Mouse (Mus musculus): ENCODE data around the gene Krt7. TPM values are rescaled to one million over a fixed set of nuclear protein-coding genes. Genes with fewer than 3 reads are reported as not detected.

Krt7 gene
- polyA plus RNA-seq, 3 experiments from 2014 or later = 0.09 TPM; not detected in 2

DNA sequence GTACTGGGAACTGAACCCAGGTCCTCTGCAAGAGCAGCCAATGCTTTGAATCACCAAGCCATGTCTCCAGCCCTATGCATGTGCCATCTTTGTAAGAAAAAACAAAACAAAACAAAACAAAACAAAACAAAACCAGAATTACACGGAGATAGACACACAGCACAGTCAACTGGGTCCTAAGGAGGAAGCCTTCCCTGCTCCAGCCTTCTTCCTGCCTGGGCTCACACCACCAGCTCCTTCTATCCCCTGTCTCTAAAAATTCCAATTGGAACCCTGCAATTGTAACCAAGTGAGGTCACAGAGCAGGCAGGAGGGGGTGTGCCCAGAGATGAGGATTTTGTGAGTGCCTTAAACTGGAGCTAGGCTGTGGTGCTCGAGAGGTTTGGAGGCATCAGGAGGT, 36.6 kb downstream of the Krt7 start, which contains the start of gene Krt88:
TSS of gene Krt88 (plus strand) at position 301 of the 400 bp plus-strand sequence.
- no peak for ATAC-seq

DNA sequence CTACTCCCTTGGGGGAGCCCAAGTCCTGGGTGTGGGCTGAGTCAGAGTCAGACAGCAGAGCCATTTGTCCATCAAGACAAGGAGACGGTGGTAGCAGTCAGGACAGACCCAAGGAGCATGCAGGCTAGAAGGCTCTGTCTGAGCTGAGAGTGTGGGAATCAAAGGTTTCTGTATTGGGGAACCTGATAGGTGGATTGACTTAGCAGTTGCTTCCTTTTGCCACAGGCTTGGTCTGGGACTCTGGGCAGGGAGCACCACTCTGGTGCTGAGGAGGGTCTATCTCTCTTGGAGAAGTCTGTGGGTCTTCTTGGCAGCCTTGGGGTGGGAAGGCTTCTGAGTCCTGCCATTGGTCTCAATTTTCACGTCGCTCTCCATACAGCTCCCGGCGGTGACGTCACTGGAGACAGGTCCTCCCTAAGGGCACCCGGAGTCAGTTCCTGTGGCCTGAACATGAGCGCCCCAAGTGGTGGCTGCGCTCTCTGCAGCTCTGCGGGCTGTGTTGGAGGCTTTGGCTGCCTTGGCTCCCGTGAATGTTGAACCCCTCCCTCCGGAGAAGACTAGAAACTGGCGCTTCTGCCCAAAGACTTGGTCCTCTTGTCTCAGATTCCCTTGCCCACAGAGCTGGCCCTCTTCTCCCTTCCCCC, 42.4 kb downstream of the Krt7 start:
- peak; percentile 38 for ATAC-seq

DNA sequence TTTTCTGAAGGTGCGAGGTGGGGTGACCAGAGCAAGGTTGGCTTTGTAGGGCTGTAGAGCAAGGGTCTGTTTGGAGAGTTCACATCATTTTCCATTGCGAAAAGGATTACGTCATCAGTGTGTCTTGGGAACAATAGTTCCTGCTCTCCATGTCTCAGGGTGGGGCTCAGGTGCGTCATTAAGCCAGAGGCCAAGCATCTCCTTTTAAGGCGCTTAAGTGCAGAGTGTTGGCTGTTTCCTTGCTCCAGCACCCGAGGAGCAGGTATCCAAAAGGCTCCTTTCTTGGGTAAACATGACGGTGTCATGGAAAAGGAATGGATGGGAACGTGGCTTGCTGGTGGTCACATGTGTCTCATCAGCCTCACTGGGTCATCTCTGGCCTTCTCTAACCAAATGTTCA, 43.9 kb downstream of the Krt7 start:
- ATAC-seq = no peak

DNA sequence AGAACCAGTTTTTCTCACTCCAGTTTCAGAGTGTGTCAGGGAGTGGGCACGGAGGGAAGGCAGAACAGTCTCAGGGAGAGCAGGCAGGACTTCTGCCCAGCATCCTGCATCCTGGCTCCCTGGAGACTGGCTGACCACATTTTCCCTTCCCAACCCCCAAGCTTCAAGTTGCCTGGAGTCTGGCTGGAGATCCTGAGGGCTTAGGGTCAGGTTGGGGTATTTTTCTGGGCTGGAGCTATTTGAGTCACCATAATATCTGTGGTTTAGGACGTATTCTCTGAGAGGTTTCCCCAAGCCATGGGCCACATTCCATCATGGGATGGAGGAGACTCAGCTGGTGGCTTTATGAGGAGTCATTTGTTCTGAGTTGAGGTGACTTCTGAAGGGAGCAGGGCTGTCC, 44.4 kb downstream of the Krt7 start:
- no peak for ATAC-seq

DNA sequence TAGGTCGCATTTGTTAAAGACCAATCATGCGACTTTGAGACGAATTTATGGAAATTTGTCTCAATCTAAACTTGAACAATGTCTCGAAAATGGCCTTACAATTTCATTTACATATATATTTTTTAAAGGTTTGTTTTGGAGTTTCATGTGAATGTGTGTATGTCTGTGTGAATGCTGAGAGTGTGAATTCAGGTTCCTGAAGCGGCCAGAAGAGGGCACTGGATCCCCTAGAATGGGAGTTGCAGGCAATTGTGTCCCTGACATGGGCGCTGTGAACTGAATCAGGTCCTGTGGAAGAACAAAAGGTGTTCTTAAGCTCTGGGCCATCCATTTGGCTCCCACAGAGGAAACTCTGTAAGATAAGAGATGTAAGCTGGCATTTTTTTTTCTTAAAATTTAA, 45.0 kb downstream of the Krt7 start:
- ATAC-seq = no peak

DNA sequence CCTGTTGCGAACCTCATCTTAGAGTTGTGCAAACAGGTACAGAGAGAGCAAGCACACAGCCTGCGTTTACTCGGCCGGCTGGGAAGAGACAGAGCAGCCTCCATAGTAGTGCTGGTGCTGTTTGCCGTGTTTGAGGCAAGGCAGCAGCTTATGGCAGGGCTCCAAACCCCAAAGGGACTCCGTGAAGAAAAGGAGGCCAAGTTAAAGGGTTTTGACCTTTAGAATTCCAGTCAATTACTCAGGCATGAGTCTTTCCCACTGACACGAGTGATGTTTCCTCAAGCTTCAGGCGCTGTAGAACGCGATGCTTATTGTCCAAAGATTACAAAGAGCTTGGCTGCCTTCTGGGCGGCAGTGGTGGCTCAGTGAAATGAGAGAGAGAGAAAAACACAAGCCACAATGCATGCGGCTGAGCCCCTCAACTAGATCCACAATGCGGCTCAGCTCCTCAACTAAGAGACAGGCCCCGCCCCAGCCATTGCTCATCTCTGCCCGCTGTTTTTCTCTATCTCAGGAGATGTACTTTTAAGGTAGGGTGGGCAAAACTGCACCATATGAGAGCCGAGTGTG, 47.6 kb downstream of the Krt7 start:
- no peak for ATAC-seq

DNA sequence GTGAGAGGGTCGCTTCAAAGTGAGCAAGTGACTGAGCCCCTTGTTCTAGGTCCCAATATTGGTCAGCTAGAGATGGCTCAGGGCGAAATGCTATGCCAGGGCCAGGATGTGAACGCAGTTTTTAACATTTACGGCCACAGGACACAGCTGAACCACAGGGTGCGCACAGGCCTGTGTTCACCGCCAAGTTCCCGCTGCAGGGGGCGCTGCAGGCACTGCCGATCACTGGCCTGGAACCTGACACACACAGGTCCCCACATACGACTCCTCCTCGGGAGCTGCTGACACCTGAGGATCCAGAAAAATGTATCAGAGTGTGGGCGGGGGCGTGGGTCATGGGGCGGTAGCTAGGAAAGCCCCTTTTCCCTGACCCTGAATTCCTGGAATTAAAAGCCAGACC, 48.4 kb downstream of the Krt7 start:
- no peak for ATAC-seq

DNA sequence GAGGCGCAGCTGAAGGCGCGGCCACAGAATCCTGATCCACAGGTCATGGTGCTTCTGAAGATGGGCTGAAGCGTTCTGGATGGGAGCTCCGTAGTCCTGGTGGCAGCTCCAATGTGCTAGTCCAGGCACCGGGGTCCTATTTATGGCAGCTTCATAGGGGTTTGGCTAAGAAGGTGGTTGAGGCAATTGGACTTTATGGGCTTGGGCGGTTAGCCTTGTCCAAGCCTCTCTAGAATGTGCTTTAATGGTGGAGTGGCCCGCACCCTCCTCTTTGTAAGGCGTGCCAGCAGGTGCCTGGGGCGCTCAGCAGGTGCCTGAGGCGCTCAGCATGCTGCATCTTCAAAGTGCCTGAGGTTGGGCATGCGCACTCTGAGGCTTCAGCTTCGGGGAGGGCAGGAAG, 52.8 kb downstream of the Krt7 start, which contains the start of gene Krt81:
TSS of gene Krt81 (minus strand) at position 101 of the 400 bp plus-strand sequence.
- no peak for ATAC-seq

DNA sequence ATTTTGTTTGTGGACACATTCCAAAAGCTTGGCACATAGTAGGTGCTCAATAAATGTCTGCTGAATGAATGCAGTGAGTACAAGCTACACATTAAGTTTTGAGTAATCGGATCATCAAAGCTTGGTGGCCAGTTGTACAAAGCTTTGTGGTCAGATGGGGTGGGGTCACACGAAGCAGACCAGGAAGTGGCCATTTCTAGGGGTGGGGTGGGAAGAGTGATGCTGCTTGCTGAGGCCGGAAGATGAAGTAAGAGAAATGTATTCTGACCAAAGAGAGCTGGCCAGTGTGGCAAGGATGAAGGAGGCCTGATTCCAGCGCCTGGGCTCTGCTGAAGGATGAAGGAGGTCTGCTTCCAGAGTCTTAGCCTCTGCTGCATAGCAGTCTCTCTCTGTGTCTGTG, 58.2 kb downstream of the Krt7 start:
- no peak for ATAC-seq

DNA sequence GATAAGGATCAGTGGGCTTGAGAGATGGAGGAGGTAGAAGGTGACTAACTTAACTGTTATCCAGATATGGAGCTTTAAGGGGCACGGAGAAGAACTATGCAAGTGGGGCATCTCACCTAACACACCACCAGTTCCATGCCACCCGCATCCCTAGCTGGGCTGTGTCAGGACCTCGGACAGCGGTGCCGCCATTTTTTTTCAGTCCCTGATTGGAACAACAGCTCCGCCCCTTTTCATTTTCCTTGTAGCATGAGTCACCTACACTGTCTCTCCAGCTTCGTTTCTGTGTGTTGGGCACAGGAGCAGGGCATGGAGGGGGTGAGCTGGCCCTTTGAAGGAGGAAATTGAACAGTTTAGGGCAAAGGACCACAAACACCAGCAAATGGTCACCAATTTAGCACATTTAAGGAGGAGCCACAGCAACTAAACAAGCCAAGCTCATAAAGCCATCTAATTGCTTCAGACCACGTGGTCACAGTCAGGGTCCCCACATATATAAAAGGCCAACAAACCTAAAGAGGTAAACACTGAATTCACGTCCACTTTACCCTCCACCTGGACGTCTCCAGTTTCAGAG, 62.2 kb downstream of the Krt7 start, which contains the start of gene Krt86:
TSS of gene Krt86 (plus strand) at position 527 of the 577 bp plus-strand sequence.
- no peak for ATAC-seq

DNA sequence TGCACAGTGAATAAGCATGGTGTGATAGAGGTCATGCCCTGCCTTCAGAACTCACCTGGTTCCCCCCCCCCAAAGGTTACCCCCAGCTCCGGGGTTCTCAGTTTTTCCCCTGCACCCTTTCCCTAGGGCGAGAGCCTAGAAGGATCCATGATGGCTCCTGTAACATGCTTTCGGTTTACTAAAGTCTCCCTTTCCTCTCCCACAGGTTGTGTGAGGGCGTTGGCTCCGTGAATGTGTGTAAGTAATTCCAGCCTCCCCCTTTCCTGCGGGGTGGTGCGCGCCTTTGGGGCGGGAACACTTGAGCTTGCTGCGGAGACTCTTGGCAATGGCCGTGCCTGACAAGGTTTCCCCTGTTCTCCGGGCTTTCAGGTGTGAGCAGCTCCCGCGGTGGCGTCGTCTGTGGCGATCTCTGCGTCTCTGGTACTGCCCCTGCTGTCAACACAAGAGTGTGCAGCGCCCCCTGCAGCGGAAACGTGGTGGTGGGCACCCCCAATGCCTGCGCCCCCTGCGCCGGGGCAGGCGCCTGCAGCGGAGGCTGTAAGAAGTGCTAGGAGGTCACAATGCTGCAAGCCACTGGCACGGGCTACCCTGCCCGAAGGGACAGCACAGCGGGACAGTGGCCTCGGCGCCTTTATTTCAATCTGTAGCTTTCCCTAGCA, 68.3 kb downstream of the Krt7 start:
- peak; percentile 48 for ATAC-seq

DNA sequence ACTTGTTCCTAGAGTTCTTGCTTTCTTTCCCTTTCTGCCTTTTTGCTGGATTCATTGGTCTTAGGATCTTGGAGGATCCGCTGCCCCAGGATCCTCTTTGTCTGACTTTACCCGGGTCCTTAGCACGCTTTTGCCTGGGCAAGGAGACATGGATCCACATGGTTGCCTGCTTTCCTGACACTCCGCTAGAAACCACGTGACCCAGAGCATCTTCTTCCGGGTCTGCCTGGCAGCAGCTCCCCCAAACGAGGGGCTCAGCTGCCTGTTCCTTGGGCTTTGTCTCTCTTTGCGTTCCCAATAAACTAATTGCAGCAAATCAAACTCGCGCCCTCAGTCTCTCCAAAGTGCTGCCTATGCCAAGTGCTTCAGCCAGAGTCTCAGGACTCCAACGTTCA, 68.8 kb downstream of the Krt7 start:
- no peak for ATAC-seq

Other genes with a start within 250 kb of the Krt7 start
- gene Acvr1b, start 237.0 kb upstream of the Krt7 start, polyA plus RNA-seq (2017; shearing (Covaris generic)) = 1 to 10 TPM in 2 of 3 experiments, under 1 TPM in 1; 0.53 to 4.0 (median 3.6) TPM
- under 1 TPM; 0.18 to 0.50 (median 0.28) TPM for gene Grasp, start 186.9 kb upstream of the Krt7 start, polyA plus RNA-seq (2017; shearing (Covaris generic))
- 10 to 100 TPM; 46.4 to 73.4 (median 68.3) TPM for gene Nr4a1, start 156.8 kb upstream of the Krt7 start, polyA plus RNA-seq (2017; shearing (Covaris generic))
- 10 to 100 TPM; 39.9 to 53.6 (median 47.8) TPM for gene Atg101, start 126.8 kb upstream of the Krt7 start, polyA plus RNA-seq (2017; shearing (Covaris generic))
- under 1 TPM in 1 of 3 experiments, not detected in 2; 0.70 TPM for gene 6030408B16Rik, start 117.8 kb upstream of the Krt7 start, polyA plus RNA-seq (2017; shearing (Covaris generic))
- under 1 TPM in 1 of 3 experiments, not detected in 2; 0.16 TPM for gene Krt80, start 40.9 kb upstream of the Krt7 start, polyA plus RNA-seq (2017; shearing (Covaris generic))
- 1 to 10 TPM in 1 of 3 experiments, under 1 TPM in 2; 0.36 to 1.6 (median 0.87) TPM for gene Krt87, start 27.8 kb downstream of the Krt7 start, polyA plus RNA-seq (2017; shearing (Covaris generic))
- not detected for gene Krt88, start 36.7 kb downstream of the Krt7 start, polyA plus RNA-seq (2017; shearing (Covaris generic))
- gene Krt81, start 52.7 kb downstream of the Krt7 start, polyA plus RNA-seq (2017; shearing (Covaris generic)) = not detected
- under 1 TPM in 1 of 3 experiments, not detected in 2; 0.21 TPM for gene Krt86, start 62.4 kb downstream of the Krt7 start, polyA plus RNA-seq (2017; shearing (Covaris generic))
- gene Krt83, start 80.5 kb downstream of the Krt7 start, polyA plus RNA-seq (2017; shearing (Covaris generic)) = 10 to 100 TPM in 2 of 3 experiments, 1 to 10 TPM in 1; 5.2 to 26.1 (median 13.0) TPM
- gene Gm49425, start 106.2 kb downstream of the Krt7 start, polyA plus RNA-seq (2017; shearing (Covaris generic)) = not detected
- gene Krt84, start 121.8 kb downstream of the Krt7 start, polyA plus RNA-seq (2017; shearing (Covaris generic)) = not detected
- not detected for gene Krt82, start 139.6 kb downstream of the Krt7 start, polyA plus RNA-seq (2017; shearing (Covaris generic))
- not detected for gene Krt90, start 151.9 kb downstream of the Krt7 start, polyA plus RNA-seq (2017; shearing (Covaris generic))
- under 1 TPM in 1 of 3 experiments, not detected in 2; 0.11 TPM for gene Krt75, start 162.9 kb downstream of the Krt7 start, polyA plus RNA-seq (2017; shearing (Covaris generic))
- gene Gm5414, start 217.1 kb downstream of the Krt7 start, polyA plus RNA-seq (2017; shearing (Covaris generic)) = not detected
- gene Gm5478, start 236.3 kb downstream of the Krt7 start, polyA plus RNA-seq (2017; shearing (Covaris generic)) = not detected